Mouse (Mus musculus): ENCODE data around the gene Clec16a. TPM values are rescaled to one million over a fixed set of nuclear protein-coding genes. Genes with fewer than 3 reads are reported as not detected.

Gene Clec16a
- polyA plus RNA-seq, 1 experiment = 23.0 TPM

GRCm38 (mm10) chr16:10530179-10530578 is 15.0 kb upstream of the Clec16a start:
- no peaks in the 10 kb centered on the region for H3K4me1 ChIP-seq (ENCODE audit: control insufficient read depth, insufficient read depth, low read length)
- TF ChIP-seq POLR2A (IDR thresholded peaks at IDR 0.05; ENCODE audit: low read depth, low read length) (no peak), CTCF (IDR thresholded peaks at IDR 0.05; ENCODE audit: borderline replicate concordance, insufficient read depth, low read length) (no peak)
- H3K27ac ChIP-seq (ENCODE audit: insufficient read depth, low read length) = no peak overlapping the region
- no peak overlapping the region for H3K4me3 ChIP-seq (ENCODE audit: insufficient read depth, low read length)

DNA sequence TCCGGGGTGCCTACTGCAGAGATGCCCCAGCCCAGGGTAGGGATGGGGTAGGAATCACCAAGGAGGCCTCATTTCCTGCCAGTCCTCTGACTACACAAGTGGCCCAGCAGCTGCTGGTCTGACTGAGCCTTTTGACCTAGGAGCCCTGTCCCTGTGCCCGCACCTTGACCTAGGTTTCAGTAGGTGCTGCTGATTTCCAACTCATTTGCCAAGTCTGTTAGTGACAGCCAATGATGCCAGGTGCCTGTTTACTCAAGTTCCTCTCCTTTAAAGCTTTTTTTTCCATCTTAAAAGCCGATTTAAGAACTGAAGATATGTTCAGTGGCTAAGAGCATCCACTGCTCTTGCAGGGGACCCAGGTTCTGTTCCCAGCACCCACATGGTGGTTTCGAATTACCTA is 11.4 kb upstream of the Clec16a start:
- Histone ChIP-seq H3K4me1 (ENCODE audit: control insufficient read depth, insufficient read depth, low read length) (no peaks in the 10 kb centered on the region), H3K27ac (ENCODE audit: insufficient read depth, low read length) (no peak overlapping the region), H3K4me3 (ENCODE audit: insufficient read depth, low read length) (no peak overlapping the region)
- TF ChIP-seq CTCF (IDR thresholded peaks at IDR 0.05; ENCODE audit: borderline replicate concordance, insufficient read depth, low read length) (no peak), POLR2A (IDR thresholded peaks at IDR 0.05; ENCODE audit: low read depth, low read length) (no peak)

- no peak overlapping the region for H3K27ac ChIP-seq (ENCODE audit: insufficient read depth, low read length)
- H3K4me3 ChIP-seq (ENCODE audit: insufficient read depth, low read length) = no peak overlapping the region
- no peaks in the 10 kb centered on the region for H3K4me1 ChIP-seq (ENCODE audit: control insufficient read depth, insufficient read depth, low read length)
- TF ChIP-seq POLR2A (IDR thresholded peaks at IDR 0.05; ENCODE audit: low read depth, low read length) (no peak), CTCF (IDR thresholded peaks at IDR 0.05; ENCODE audit: borderline replicate concordance, insufficient read depth, low read length) (no peak)
These were observed 10.6 kb upstream of the Clec16a start for GRCm38 (mm10) chr16:10534567-10534966.

DNA sequence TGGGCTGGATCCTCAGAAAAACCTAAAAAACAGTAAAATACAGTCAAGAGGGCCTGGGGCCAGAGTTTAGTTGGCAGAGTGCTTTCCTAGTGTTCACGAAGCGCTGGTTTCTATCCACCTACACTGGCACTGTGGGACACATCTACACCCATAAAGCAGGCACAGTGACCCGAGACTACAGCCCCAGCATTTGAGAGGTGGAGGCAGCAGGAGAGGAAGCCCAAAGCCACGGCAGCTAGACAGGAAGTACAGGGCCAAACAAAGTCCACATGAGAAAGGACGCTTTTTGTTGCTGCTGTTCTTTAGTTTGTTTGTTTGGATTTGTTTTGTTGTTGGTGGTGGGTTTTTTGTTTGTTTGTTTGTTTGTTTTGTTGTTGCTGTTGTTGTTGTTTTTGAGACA is 8.8 kb upstream of the Clec16a start:
- Histone ChIP-seq H3K4me3 (ENCODE audit: insufficient read depth, low read length) (no peak overlapping the region), H3K4me1 (ENCODE audit: control insufficient read depth, insufficient read depth, low read length) (no peaks in the 10 kb centered on the region; the same call in 1 of the 2 replicates), H3K27ac (ENCODE audit: insufficient read depth, low read length) (no peak overlapping the region)
- TF ChIP-seq CTCF (IDR thresholded peaks at IDR 0.05; ENCODE audit: borderline replicate concordance, insufficient read depth, low read length) (no peak), POLR2A (IDR thresholded peaks at IDR 0.05; ENCODE audit: low read depth, low read length) (no peak)

DNA sequence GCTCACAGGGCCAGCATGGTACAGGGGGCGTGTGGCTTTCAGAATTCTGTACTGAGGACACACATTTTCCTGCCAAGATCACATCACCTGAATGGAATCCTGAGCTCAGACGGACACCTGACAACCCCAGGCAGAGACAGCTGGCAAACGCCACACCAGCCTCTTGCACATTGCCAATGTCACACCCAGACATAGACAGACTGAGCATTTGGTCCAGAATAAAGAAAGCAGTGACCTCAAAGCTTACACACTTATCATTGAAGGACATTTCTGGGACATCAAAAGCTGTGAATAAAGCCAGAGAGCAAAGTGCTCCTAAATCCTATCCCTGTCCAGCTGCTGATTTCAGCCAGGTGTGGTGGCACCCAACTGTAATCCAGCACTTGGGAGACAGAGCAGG is 8.2 kb upstream of the Clec16a start:
- no peak for TF ChIP-seq CTCF (IDR thresholded peaks at IDR 0.05; ENCODE audit: borderline replicate concordance, insufficient read depth, low read length)
- TF ChIP-seq POLR2A (IDR thresholded peaks at IDR 0.05; ENCODE audit: low read depth, low read length) = no peak
- H3K27ac ChIP-seq (ENCODE audit: insufficient read depth, low read length) = no peak overlapping the region
- no peaks in the 10 kb centered on the region; the same call in 1 of the 2 replicates for H3K4me1 ChIP-seq (ENCODE audit: control insufficient read depth, insufficient read depth, low read length)
- H3K4me3 ChIP-seq (ENCODE audit: insufficient read depth, low read length) = no peak overlapping the region

GRCm38 (mm10) chr16:10540763-10541597 is 4.2 kb upstream of the Clec16a start:
- H3K4me3 ChIP-seq (ENCODE audit: insufficient read depth, low read length) = peak overlapping the region; percentile 48
- no peak for TF ChIP-seq CTCF (IDR thresholded peaks at IDR 0.05; ENCODE audit: borderline replicate concordance, insufficient read depth, low read length)
- no peak for TF ChIP-seq POLR2A (IDR thresholded peaks at IDR 0.05; ENCODE audit: low read depth, low read length)
- H3K27ac ChIP-seq (ENCODE audit: insufficient read depth, low read length) = no peak overlapping the region
- no peaks in the 10 kb centered on the region; the same call in 1 of the 2 replicates for H3K4me1 ChIP-seq (ENCODE audit: control insufficient read depth, insufficient read depth, low read length)

DNA sequence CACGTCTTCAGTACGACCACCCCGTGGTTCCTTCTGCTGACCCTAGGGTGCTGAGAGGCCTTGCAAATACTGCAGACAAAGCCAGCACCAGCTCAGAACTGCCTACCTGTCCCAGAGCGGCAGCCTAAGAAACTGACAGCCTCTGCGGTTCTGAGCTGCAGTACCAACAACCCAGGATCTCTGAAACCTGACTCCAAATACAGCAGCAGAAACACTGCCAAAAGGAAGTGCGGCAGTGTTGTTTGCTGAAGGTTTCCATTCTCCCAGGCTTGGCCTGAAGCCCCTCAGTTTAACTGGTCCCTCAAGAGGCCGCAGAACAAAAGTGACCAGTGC is 3.6 kb upstream of the Clec16a start:
- no peak for TF ChIP-seq POLR2A (IDR thresholded peaks at IDR 0.05; ENCODE audit: low read depth, low read length)
- no peak for TF ChIP-seq CTCF (IDR thresholded peaks at IDR 0.05; ENCODE audit: borderline replicate concordance, insufficient read depth, low read length)
- H3K4me3 ChIP-seq (ENCODE audit: insufficient read depth, low read length) = peak overlapping the region; percentile 48
- no peaks in the 10 kb centered on the region; the same call in 1 of the 2 replicates for H3K4me1 ChIP-seq (ENCODE audit: control insufficient read depth, insufficient read depth, low read length)
- H3K27ac ChIP-seq (ENCODE audit: insufficient read depth, low read length) = no peak overlapping the region

- H3K4me1 ChIP-seq (ENCODE audit: control insufficient read depth, insufficient read depth, low read length) = no peaks in the 10 kb centered on the region; the same call in 1 of the 2 replicates
- no peak overlapping the region for H3K27ac ChIP-seq (ENCODE audit: insufficient read depth, low read length)
- no peak for TF ChIP-seq POLR2A (IDR thresholded peaks at IDR 0.05; ENCODE audit: low read depth, low read length)
- TF ChIP-seq CTCF (IDR thresholded peaks at IDR 0.05; ENCODE audit: borderline replicate concordance, insufficient read depth, low read length) = no peak
- H3K4me3 ChIP-seq (ENCODE audit: insufficient read depth, low read length) = peak overlapping the region; percentile 48
These were observed 2.9 kb upstream of the Clec16a start for GRCm38 (mm10) chr16:10542266-10542665.

- TF ChIP-seq CTCF (IDR thresholded peaks at IDR 0.05; ENCODE audit: borderline replicate concordance, insufficient read depth, low read length) (no peak), POLR2A (IDR thresholded peaks at IDR 0.05; ENCODE audit: low read depth, low read length) (peak; percentile 96)
- H3K27ac ChIP-seq (ENCODE audit: insufficient read depth, low read length) = 0 out of 2 replicates have a peak within 1 kb of the TSS, but pooled peaks have one; percentile 35
These were observed 2.3 kb upstream of the Clec16a start, which contains the start of gene Dexi for GRCm38 (mm10) chr16:10542698-10543365. Gene Dexi (minus strand): TSS chr16:10543054.

DNA sequence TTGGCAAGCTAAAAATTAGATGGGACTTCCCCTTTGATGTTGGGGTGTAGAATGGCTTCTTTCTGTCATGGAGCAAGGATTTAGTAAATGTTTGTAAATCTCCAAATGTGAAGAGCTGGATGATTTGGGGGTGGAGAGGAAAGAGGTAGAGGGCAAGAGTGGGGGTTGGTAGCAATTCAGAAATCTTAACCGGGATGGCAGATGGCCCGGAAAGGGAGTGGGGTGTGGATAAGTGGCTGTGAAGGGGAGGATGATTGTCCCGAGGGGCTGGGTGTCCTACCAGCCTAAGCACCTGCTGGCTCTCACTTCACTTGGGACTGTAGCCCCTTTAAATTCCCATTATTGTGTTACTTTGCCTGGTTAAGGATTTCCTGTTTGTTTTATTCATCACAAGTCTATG is 1.7 kb downstream of the Clec16a start:
- no peak for TF ChIP-seq CTCF (IDR thresholded peaks at IDR 0.05; ENCODE audit: borderline replicate concordance, insufficient read depth, low read length)
- TF ChIP-seq POLR2A (IDR thresholded peaks at IDR 0.05; ENCODE audit: low read depth, low read length) = no peak
- no peak overlapping the region for H3K4me3 ChIP-seq (ENCODE audit: insufficient read depth, low read length)
- H3K4me1 ChIP-seq (ENCODE audit: control insufficient read depth, insufficient read depth, low read length) = no peaks in the 10 kb centered on the region

More at GRCm38 (mm10) chr16:10542698-10543365, 2.3 kb upstream of the Clec16a start, which contains the start of gene Dexi:
- Histone ChIP-seq H3K4me3 (ENCODE audit: insufficient read depth, low read length) (peak within 1 kb of the TSS; percentile 48), H3K4me1 (ENCODE audit: control insufficient read depth, insufficient read depth, low read length) (no peaks in the 10 kb centered on the region; the same call in 1 of the 2 replicates)

More for the DNA sequence above, 1.7 kb downstream of the Clec16a start:
- no peak overlapping the region for H3K27ac ChIP-seq (ENCODE audit: insufficient read depth, low read length)
